Mouse (Mus musculus) ES-E14 (cell line): ENCODE results near the gene Caskin1. TPM values are rescaled to one million over a fixed set of nuclear protein-coding genes. Genes with fewer than 3 reads are reported as not detected.
A peak's percentile ranks its signal among the peaks of the same experiment; 100 is the strongest.

Experiments used
- DNase-seq: peaks from one replicate; pipeline ENCODE4 v3.0.0-alpha.2; 2013; ENCODE audit warnings: low read depth, low spot score
- H3K27ac ChIP-seq: 2 replicates; pipeline ENCODE4 v1.5.1; 2012; ENCODE audit warnings: low read depth, mild to moderate bottlenecking, low read length, moderate library complexity, mixed read lengths; ENCODE audit not compliant: poor library complexity, insufficient read depth, severe bottlenecking
- H3K36me3 ChIP-seq: 2 replicates; pipeline ENCODE4 v1.6.1; 2012; ENCODE audit warnings: mild to moderate bottlenecking, low read length, moderate library complexity, mixed read lengths; ENCODE audit not compliant: control insufficient read depth, poor library complexity, insufficient read depth, severe bottlenecking
- H3K4me1 ChIP-seq, 2 experiments: fragments of 150-350 bp in 1 of 2; sonication (generic) in 1 of 2; 2 replicates each; pipeline ENCODE4 v1.6.1; 2012; ENCODE audit warnings: low read length in 2 of 2, mild to moderate bottlenecking in 1 of 2, mixed read lengths in 1 of 2; ENCODE audit not compliant: control insufficient read depth in 2 of 2, insufficient read depth in 2 of 2, poor library complexity in 1 of 2
- H3K4me3 ChIP-seq, 2 experiments: fragments of 150-350 bp in 1 of 2; sonication (generic) in 1 of 2; 2 replicates each; pipeline ENCODE4 v1.5.1; 2012; ENCODE audit warnings: low read length in 2 of 2, low read depth in 1 of 2, mild to moderate bottlenecking in 1 of 2, mixed read lengths in 1 of 2; ENCODE audit not compliant: insufficient read depth in 1 of 2, poor library complexity in 1 of 2, severe bottlenecking in 1 of 2
- H3K9ac ChIP-seq: 2 replicates; pipeline ENCODE4 v1.6.1; 2012; ENCODE audit warnings: low read depth, mild to moderate bottlenecking, low read length, mixed read lengths; ENCODE audit not compliant: poor library complexity, insufficient read depth, severe bottlenecking
- H3K9me3 ChIP-seq: fragments of 150-350 bp; sonication (generic); 2 replicates; pipeline ENCODE4 v1.6.1; 2012; ENCODE audit warnings: low read depth, mild to moderate bottlenecking, low read length; ENCODE audit not compliant: control insufficient read depth, insufficient read depth
- CHD2 ChIP-seq: IDR thresholded peaks from 2 replicates; pipeline ENCODE4 v1.6.1; 2014; ENCODE audit warnings: mild to moderate bottlenecking, low read depth, low read length, inconsistent platforms
- HCFC1 ChIP-seq: IDR thresholded peaks from 2 replicates; pipeline ENCODE4 v1.6.1; 2012; ENCODE audit warnings: low read length, inconsistent platforms, borderline replicate concordance; ENCODE audit not compliant: insufficient read depth
- MAFK ChIP-seq: IDR thresholded peaks from 2 replicates; pipeline ENCODE4 v1.6.1; 2014; ENCODE audit warnings: mild to moderate bottlenecking, low read depth, low read length, inconsistent platforms; ENCODE audit not compliant: insufficient read depth
- ZC3H11A ChIP-seq: IDR thresholded peaks from 2 replicates; pipeline ENCODE4 v1.6.1; 2012; ENCODE audit warnings: low read depth, mild to moderate bottlenecking, inconsistent platforms, low read length, borderline replicate concordance
- ZNF384 ChIP-seq: IDR thresholded peaks from 2 replicates; pipeline ENCODE4 v1.6.1; 2012; ENCODE audit warnings: low read depth, low read length, inconsistent platforms
- in situ Hi-C, 2 experiments: fragments of 600-800 bp; cut with MboI; formaldehyde crosslinking; loops; one replicate each; pipeline ENCODE4 v1.15.1; 2025; ENCODE audit warnings: low sequenced_read_pairs in 2 of 2, inconsistent platforms in 1 of 2; ENCODE audit not compliant: unreplicated experiment in 2 of 2
- total RNA-seq: library from RNA; depleted of rRNA; stranded (reverse); fragments of 300-350 nt; gene quantifications from 2 replicates; pipeline ENCODE4 v1.2.3, GENCODE M21; 2012

Gene Caskin1
- total RNA-seq, 1 experiment, result 2.0 TPM

- no peak for DNase-seq
Measured at GRCm38 (mm10) chr17:24505286-24505955, 17.0 kb downstream of the Caskin1 start.

GRCm38 (mm10) chr17:24506332-24507070 is 18.1 kb downstream of the Caskin1 start:
- in situ Hi-C loops, result no loop called here
- Histone ChIP-seq H3K9ac (0 out of 2 replicates have a peak overlapping the region, but pooled peaks have one; percentile 6), H3K4me1 (peaks cover 0 to 10% of the 10 kb centered on the region in 2 experiments; a peak in 2 of 4 replicates), H3K9me3 (no peaks in the 10 kb centered on the region), H3K27ac (no peak overlapping the region), H3K4me3 (peak overlapping the region; percentile 50 to 55), H3K36me3 (peaks cover 35% of the 10 kb centered on the region)
- no peak for DNase-seq
- TF ChIP-seq ZC3H11A (no peak), MAFK (no peak), CHD2 (no peak), HCFC1 (no peak), ZNF384 (no peak)

More at GRCm38 (mm10) chr17:24505286-24505955, 17.0 kb downstream of the Caskin1 start:
- peak overlapping the region; percentile 28 to 42; a peak in 3 of 4 replicates for H3K4me3 ChIP-seq
- in situ Hi-C loops, result no loop called here
- H3K36me3 ChIP-seq, result peaks cover 25% of the 10 kb centered on the region
- no peak overlapping the region for H3K9ac ChIP-seq
- H3K27ac ChIP-seq, result no peak overlapping the region
- H3K4me1 ChIP-seq, result peaks cover 0 to 10% of the 10 kb centered on the region in 2 experiments; a peak in 2 of 4 replicates
- H3K9me3 ChIP-seq, result no peaks in the 10 kb centered on the region
- TF ChIP-seq HCFC1 (no peak), ZNF384 (no peak), MAFK (no peak), ZC3H11A (no peak), CHD2 (no peak)

- no peak overlapping the region for H3K9ac ChIP-seq
- H3K9me3 ChIP-seq, result no peaks in the 10 kb centered on the region
- TF ChIP-seq CHD2, result no peak
- TF ChIP-seq MAFK, result no peak
- no peak for TF ChIP-seq HCFC1
- no peak for TF ChIP-seq ZC3H11A
- no peak for TF ChIP-seq ZNF384
- peaks cover 0 to 10% of the 10 kb centered on the region in 2 experiments; a peak in 2 of 4 replicates for H3K4me1 ChIP-seq
- H3K4me3 ChIP-seq, result peak overlapping the region; percentile 50 to 55; a peak in 3 of 4 replicates
- H3K36me3 ChIP-seq, result peaks cover 42% of the 10 kb centered on the region
- in situ Hi-C loops, result no loop called here
- H3K27ac ChIP-seq, result no peak overlapping the region
- DNase-seq, result no peak
Measured at GRCm38 (mm10) chr17:24507129-24507664, 18.8 kb downstream of the Caskin1 start.

- H3K36me3 ChIP-seq, result peaks cover 46% of the 10 kb centered on the region
- in situ Hi-C loops, result no loop called here
- no peak overlapping the region for H3K4me3 ChIP-seq
- H3K9me3 ChIP-seq, result no peaks in the 10 kb centered on the region
- no peak for DNase-seq
- no peak overlapping the region for H3K9ac ChIP-seq
- peaks cover 0 to 10% of the 10 kb centered on the region in 2 experiments; a peak in 2 of 4 replicates for H3K4me1 ChIP-seq
- TF ChIP-seq ZC3H11A (no peak), HCFC1 (no peak), ZNF384 (no peak), MAFK (no peak), CHD2 (no peak)
- no peak overlapping the region for H3K27ac ChIP-seq
Measured at GRCm38 (mm10) chr17:24507806-24508460, 19.5 kb downstream of the Caskin1 start.
